Mouse (Mus musculus) heart, embryonic 11.5 days (tissue): ENCODE results near the gene Dclre1b. TPM values are rescaled to one million over a fixed set of nuclear protein-coding genes. Genes with fewer than 3 reads are reported as not detected.

Experiments used
- ATAC-seq: fragments of 200-750 bp; cut with Nextera tagmentation; replicated peaks from 2 replicates; pipeline ENCODE4 v1.8.0; 2017; ENCODE audit warnings: moderate library complexity; ENCODE audit not compliant: insufficient number of reproducible peaks, low FRiP score, low TSS enrichment
- H3K27ac ChIP-seq: fragments of 300-500 bp; sonication (generic); 2 replicates; pipeline ENCODE4 v1.5.1; 2014; ENCODE audit warnings: mild to moderate bottlenecking, low read depth, low read length
- H3K27me3 ChIP-seq: fragments of 300-500 bp; sonication (generic); 2 replicates; pipeline ENCODE4 v1.6.1; 2014; ENCODE audit warnings: mild to moderate bottlenecking, low read length, mixed read lengths; ENCODE audit not compliant: control insufficient read depth, insufficient read depth
- H3K36me3 ChIP-seq: fragments of 300-500 bp; sonication (generic); 2 replicates; pipeline ENCODE4 v1.6.1; 2014; ENCODE audit warnings: mild to moderate bottlenecking, low read length, moderate library complexity, mixed read lengths; ENCODE audit not compliant: control insufficient read depth, insufficient read depth
- H3K4me1 ChIP-seq: fragments of 300-500 bp; sonication (generic); 2 replicates; pipeline ENCODE4 v1.6.1; 2014; ENCODE audit warnings: low read length; ENCODE audit not compliant: control insufficient read depth, insufficient read depth
- H3K4me2 ChIP-seq: fragments of 300-500 bp; sonication (generic); 2 replicates; pipeline ENCODE4 v1.6.1; 2014; ENCODE audit warnings: mild to moderate bottlenecking, moderate library complexity
- H3K4me3 ChIP-seq: fragments of 300-500 bp; sonication (generic); 2 replicates; pipeline ENCODE4 v1.5.1; 2014; ENCODE audit warnings: low read depth, low read length
- H3K9ac ChIP-seq: fragments of 300-500 bp; sonication (generic); 2 replicates; pipeline ENCODE4 v1.6.1; 2014; ENCODE audit warnings: mild to moderate bottlenecking, low read depth, low read length, moderate library complexity
- H3K9me3 ChIP-seq: fragments of 300-500 bp; sonication (generic); replicated peaks from 2 replicates; pipeline ENCODE4 v1.6.1; 2016; ENCODE audit warnings: low read length; ENCODE audit not compliant: control insufficient read depth
- WGBS: fragments of 180-500 bp; shearing (Covaris S2); extraction: QIAGEN DNeasy Blood & Tissue Kit; methylation state at CpG from one replicate; pipeline ENCODE4 v1.1.7; 2014; ENCODE audit not compliant: insufficient replicate concordance; 5-methylcytosine and 5-hydroxymethylcytosine counted together
- polyA plus RNA-seq: library from polyadenylated mRNA; unstranded; fragments of >200 nt; fragmentation: Nextera tagmentation; extraction: Ambion mirVana; gene quantifications from 2 replicates; pipeline ENCODE4 v1.2.1, GENCODE M21; 2014

Dclre1b gene
- polyA plus RNA-seq, 1 experiment from 2014 or later: 27.5 TPM

- Histone ChIP-seq H3K27me3 (no peaks in the 10 kb centered on the region), H3K9me3 (no peaks in the 10 kb centered on the region), H3K9ac (peak overlapping the region; percentile 95), H3K27ac (peak overlapping the region; percentile 90), H3K36me3 (no peaks in the 10 kb centered on the region), H3K4me2 (peak overlapping the region; percentile 90), H3K4me1 (peaks cover 9% of the 10 kb centered on the region; the same call in 1 of the 2 replicates), H3K4me3 (peak overlapping the region; percentile 96)
- no peak for ATAC-seq
- under 1% methylated on average over 14 of the region's 14 CpGs for WGBS
Measured at GRCm38 (mm10) chr3:103789891-103790345, 19.3 kb downstream of the Dclre1b start.

GRCm38 (mm10) chr3:103789096-103789495 lies 20.1 kb downstream of the Dclre1b start:
- Histone ChIP-seq H3K4me3 (peak overlapping the region; percentile 96), H3K4me1 (peaks cover 9% of the 10 kb centered on the region; the same call in 1 of the 2 replicates), H3K4me2 (peak overlapping the region; percentile 90), H3K27me3 (no peaks in the 10 kb centered on the region), H3K27ac (no peak overlapping the region), H3K9ac (no peak overlapping the region), H3K9me3 (no peaks in the 10 kb centered on the region), H3K36me3 (no peaks in the 10 kb centered on the region)
- 76% methylated on average over 7 of the region's 7 CpGs for WGBS
- ATAC-seq: no peak

- Histone ChIP-seq H3K9ac (no peak overlapping the region), H3K4me3 (no peak overlapping the region), H3K27me3 (no peaks in the 10 kb centered on the region), H3K4me1 (peaks cover 12% of the 10 kb centered on the region; the same call in 1 of the 2 replicates), H3K27ac (no peak overlapping the region), H3K36me3 (no peaks in the 10 kb centered on the region), H3K9me3 (no peaks in the 10 kb centered on the region), H3K4me2 (no peak overlapping the region)
- 66% methylated on average over 7 of the region's 7 CpGs for WGBS
- no peak for ATAC-seq
Measured at GRCm38 (mm10) chr3:103787225-103787624, 22.0 kb downstream of the Dclre1b start.

GRCm38 (mm10) chr3:103782844-103783609 lies 26.2 kb downstream of the Dclre1b start:
- Histone ChIP-seq H3K36me3 (no peaks in the 10 kb centered on the region), H3K9ac (no peak overlapping the region), H3K4me3 (no peak overlapping the region), H3K4me1 (peaks cover 13% of the 10 kb centered on the region; the same call in 1 of the 2 replicates), H3K27ac (no peak overlapping the region), H3K4me2 (no peak overlapping the region), H3K27me3 (no peaks in the 10 kb centered on the region), H3K9me3 (no peaks in the 10 kb centered on the region)
- 83% methylated on average over 4 of the region's 4 CpGs for WGBS
- no peak for ATAC-seq

GRCm38 (mm10) chr3:103780777-103781176 lies 28.5 kb downstream of the Dclre1b start:
- Histone ChIP-seq H3K4me2 (no peak overlapping the region), H3K4me1 (peaks cover 13% of the 10 kb centered on the region; the same call in 1 of the 2 replicates), H3K9me3 (no peaks in the 10 kb centered on the region), H3K27me3 (no peaks in the 10 kb centered on the region), H3K27ac (no peak overlapping the region), H3K36me3 (no peaks in the 10 kb centered on the region), H3K9ac (no peak overlapping the region), H3K4me3 (no peak overlapping the region)
- 78% methylated on average over 5 of the region's 5 CpGs for WGBS
- ATAC-seq: no peak

- 87% methylated on average over 3 of the region's 3 CpGs for WGBS
- H3K4me1 ChIP-seq: peaks cover 13% of the 10 kb centered on the region; the same call in 1 of the 2 replicates
- no peak overlapping the region for H3K4me2 ChIP-seq
- ATAC-seq: no peak
- H3K4me3 ChIP-seq: no peak overlapping the region
- no peak overlapping the region for H3K9ac ChIP-seq
- no peaks in the 10 kb centered on the region for H3K9me3 ChIP-seq
- no peaks in the 10 kb centered on the region for H3K36me3 ChIP-seq
- no peaks in the 10 kb centered on the region for H3K27me3 ChIP-seq
- no peak overlapping the region for H3K27ac ChIP-seq
Measured at GRCm38 (mm10) chr3:103780271-103780670, 29.0 kb downstream of the Dclre1b start.

GRCm38 (mm10) chr3:103779183-103779582 lies 30.1 kb downstream of the Dclre1b start:
- Histone ChIP-seq H3K9me3 (no peaks in the 10 kb centered on the region), H3K9ac (no peak overlapping the region), H3K27me3 (no peaks in the 10 kb centered on the region), H3K36me3 (no peaks in the 10 kb centered on the region), H3K4me3 (no peak overlapping the region), H3K4me1 (peaks cover 13% of the 10 kb centered on the region; the same call in 1 of the 2 replicates), H3K27ac (no peak overlapping the region), H3K4me2 (no peak overlapping the region)
- 88% methylated on average over 7 of the region's 7 CpGs for WGBS
- ATAC-seq: no peak

- no peak for ATAC-seq
- Histone ChIP-seq H3K4me1 (peaks cover 9% of the 10 kb centered on the region; the same call in 1 of the 2 replicates), H3K27me3 (no peaks in the 10 kb centered on the region), H3K27ac (no peak overlapping the region), H3K4me3 (no peak overlapping the region), H3K4me2 (no peak overlapping the region), H3K36me3 (no peaks in the 10 kb centered on the region), H3K9ac (no peak overlapping the region), H3K9me3 (no peaks in the 10 kb centered on the region)
- 76% methylated on average over 6 of the region's 6 CpGs for WGBS
Measured at GRCm38 (mm10) chr3:103778660-103779059, 30.6 kb downstream of the Dclre1b start.
